15 mouse cellular contexts compared by ENCODE assay signal in the genomic region with DNA sequence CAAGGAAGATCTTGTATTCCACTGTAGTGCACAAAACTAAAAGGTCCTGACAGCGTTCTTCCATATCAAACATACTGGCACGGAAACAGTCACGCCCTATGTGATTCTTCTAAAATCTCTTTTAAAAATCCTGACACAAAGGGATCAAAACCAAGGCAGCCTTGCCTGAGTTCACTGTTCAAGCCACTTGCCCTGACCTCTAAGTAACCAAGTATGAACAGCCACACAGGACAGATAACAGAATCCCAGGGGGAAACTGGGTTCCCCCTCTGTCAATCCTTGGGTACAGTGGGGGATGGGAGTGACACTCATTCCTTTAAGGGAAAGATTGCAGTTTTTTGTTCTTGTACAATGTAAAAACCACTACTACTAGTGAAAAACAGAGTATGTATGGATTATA.
"Had no signal": no experiment of that assay in that cellular context is flagged by ENCODE, and none has a peak within 500 bp of the region (broad histone marks: within the 10 kb centered on the region; RNA-seq: fewer than 3 reads in every experiment).

No protein-coding gene starts in this region.

- H3K4me2 ChIP-seq: lung, embryonic 14.5 days; midbrain, embryonic 13.5 days; neural tube, embryonic 13.5 days; neural tube, embryonic 15.5 days had no signal

- H3K9ac ChIP-seq: lung, embryonic 14.5 days; midbrain, embryonic 13.5 days; neural tube, embryonic 13.5 days; neural tube, embryonic 15.5 days had no signal

- H3K4me3 ChIP-seq: midbrain, embryonic 10.5 days; midbrain, embryonic 13.5 days; myocyte; neural tube, embryonic 13.5 days; neural tube, embryonic 15.5 days had no signal

- H3K9me3 ChIP-seq: midbrain, embryonic 10.5 days; midbrain, embryonic 13.5 days; neural tube, embryonic 13.5 days; neural tube, embryonic 15.5 days had no signal

- ATAC-seq: midbrain, embryonic 13.5 days; midbrain, embryonic 16.5 days had no signal

- DNase-seq: lung, embryonic 14.5 days; retina, postnatal 1 day; right cerebral cortex, adult 18-20 months; right cerebral cortex, postnatal 25 days; right cerebral cortex, postnatal 4 days; spleen, adult 18-20 months; thymus, adult 18-20 months; thymus, postnatal 14 days; thymus, postnatal 36 days had no signal

- H3K27me3 ChIP-seq: midbrain, embryonic 13.5 days; neural tube, embryonic 13.5 days; neural tube, embryonic 15.5 days had no signal

- H3K36me3 ChIP-seq: neural tube, embryonic 15.5 days had no signal

- H3K27ac ChIP-seq: midbrain, embryonic 10.5 days; midbrain, embryonic 13.5 days; neural tube, embryonic 13.5 days; neural tube, embryonic 15.5 days had no signal
